Mouse (Mus musculus) CH12.LX (cell line): ENCODE results near the gene Sypl2. TPM values are rescaled to one million over a fixed set of nuclear protein-coding genes. Genes with fewer than 3 reads are reported as not detected.
A peak's percentile ranks its signal among the peaks of the same experiment; 100 is the strongest.

Experiments
- DNase-seq: peaks from one replicate; pipeline ENCODE4 v3.0.0-alpha.2; 2013; ENCODE audit errors: extremely low read depth
- H3K27ac ChIP-seq: 2 replicates; pipeline ENCODE4 v1.5.1; 2012; ENCODE audit warnings: low read depth, mild to moderate bottlenecking, control low read depth, moderate library complexity; ENCODE audit not compliant: insufficient read depth
- H3K27me3 ChIP-seq: replicated peaks from 2 replicates; pipeline ENCODE3; 2012; ENCODE audit warnings: inconsistent platforms
- H3K36me3 ChIP-seq, 2 experiments: replicated peaks in 1 of 2; 2 replicates each; pipeline versions ENCODE3 to v1.6.1; 2012; ENCODE audit warnings: inconsistent platforms in 1 of 2, low read length in 1 of 2, mild to moderate bottlenecking in 1 of 2, mixed read lengths in 1 of 2, moderate library complexity in 1 of 2; ENCODE audit not compliant: control insufficient read depth in 1 of 2, insufficient read depth in 1 of 2
- H3K4me1 ChIP-seq, 2 experiments: 2 replicates each; pipeline ENCODE4 v1.6.1; 2012; ENCODE audit warnings: inconsistent platforms in 1 of 2, moderate library complexity in 1 of 2; ENCODE audit not compliant: insufficient read depth in 2 of 2, control insufficient read depth in 1 of 2
- H3K4me2 ChIP-seq: 2 replicates; pipeline ENCODE4 v1.6.1; 2012; ENCODE audit warnings: low read depth, mild to moderate bottlenecking, control low read depth; ENCODE audit not compliant: poor library complexity, insufficient read depth, severe bottlenecking
- H3K4me3 ChIP-seq, 3 experiments: fragments of 150-350 bp in 1 of 3; sonication (generic) in 1 of 3; replicated peaks in 1 of 3; 2 replicates each; pipeline versions ENCODE3 to v1.5.1; 2011 to 2012; ENCODE audit warnings: low read depth in 2 of 3, low read length in 2 of 3, mild to moderate bottlenecking in 2 of 3, moderate library complexity in 2 of 3, control low read depth in 1 of 3, improper control_type of control experiment in 1 of 3, inconsistent platforms in 1 of 3, mixed read lengths in 1 of 3; ENCODE audit not compliant: poor library complexity in 1 of 3
- H3K79me2 ChIP-seq: replicated peaks from 2 replicates; pipeline ENCODE4 v1.6.1; 2012; ENCODE audit warnings: mild to moderate bottlenecking, moderate library complexity; ENCODE audit not compliant: control insufficient read depth, poor library complexity, insufficient read depth, severe bottlenecking; ENCODE audit errors: extremely low read depth
- H3K9ac ChIP-seq: 2 replicates; pipeline ENCODE4 v1.6.1; 2012; ENCODE audit warnings: low read depth, mild to moderate bottlenecking, control low read depth, moderate library complexity; ENCODE audit not compliant: insufficient read depth
- H3K9me3 ChIP-seq: replicated peaks from 2 replicates; pipeline ENCODE3; 2012; ENCODE audit warnings: low read length, inconsistent platforms, mixed read lengths
- BHLHE40 ChIP-seq: IDR thresholded peaks from 2 replicates; pipeline ENCODE4 v1.6.1; 2011; ENCODE audit warnings: mild to moderate bottlenecking, low read depth, low read length, improper control_type of control experiment
- E2F4 ChIP-seq: IDR thresholded peaks from 2 replicates; pipeline ENCODE4 v1.6.1; 2011; ENCODE audit warnings: low read depth, low read length, improper control_type of control experiment; ENCODE audit not compliant: insufficient replicate concordance
- EP300 ChIP-seq: IDR thresholded peaks from 2 replicates; pipeline ENCODE4 v1.6.1; 2011; ENCODE audit warnings: low read length, improper control_type of control experiment
- ETS1 ChIP-seq: conservative IDR thresholded peaks from 2 replicates; pipeline ENCODE4 v1.6.1; 2012; ENCODE audit warnings: low read depth, mild to moderate bottlenecking, inconsistent platforms, low read length, improper control_type of control experiment, moderate library complexity
- IRF4 ChIP-seq: IDR thresholded peaks from 2 replicates; pipeline ENCODE4 v1.6.1; 2014; ENCODE audit warnings: low read depth, mild to moderate bottlenecking, inconsistent platforms, low read length, improper control_type of control experiment
- JUN ChIP-seq: IDR thresholded peaks from 2 replicates; pipeline ENCODE4 v1.6.1; 2011; ENCODE audit warnings: low read depth, mild to moderate bottlenecking, low read length, improper control_type of control experiment, moderate library complexity; ENCODE audit not compliant: insufficient read depth
- JUND ChIP-seq: conservative IDR thresholded peaks from 2 replicates; pipeline ENCODE4 v1.6.1; 2011; ENCODE audit warnings: low read depth, low read length, improper control_type of control experiment
- MAFK ChIP-seq: IDR thresholded peaks from 2 replicates; pipeline ENCODE4 v1.6.1; 2011; ENCODE audit warnings: low read length, improper control_type of control experiment; ENCODE audit not compliant: insufficient replicate concordance
- MAX ChIP-seq: IDR thresholded peaks from 2 replicates; pipeline ENCODE4 v1.6.1; 2011; ENCODE audit warnings: low read length, improper control_type of control experiment
- MAZ ChIP-seq: IDR thresholded peaks from 2 replicates; pipeline ENCODE4 v1.6.1; 2012; ENCODE audit warnings: low read depth, mild to moderate bottlenecking, inconsistent platforms, low read length, improper control_type of control experiment, moderate library complexity
- MEF2A ChIP-seq: IDR thresholded peaks from 2 replicates; pipeline ENCODE4 v1.6.1; 2014; ENCODE audit warnings: low read depth, mild to moderate bottlenecking, inconsistent platforms, low read length, improper control_type of control experiment, borderline replicate concordance
- MXI1 ChIP-seq: IDR thresholded peaks from 2 replicates; pipeline ENCODE4 v1.6.1; 2011; ENCODE audit warnings: mild to moderate bottlenecking, low read depth, low read length, improper control_type of control experiment
- MYC ChIP-seq: IDR thresholded peaks from 2 replicates; pipeline ENCODE4 v1.6.1; 2011; ENCODE audit warnings: low read depth, mild to moderate bottlenecking, improper control_type of control experiment, low read length
- NELFE ChIP-seq: IDR thresholded peaks from 2 replicates; pipeline ENCODE4 v1.6.1; 2011; ENCODE audit warnings: low read depth, low read length, improper control_type of control experiment
- POLR2A ChIP-seq: IDR thresholded peaks from 2 replicates; pipeline ENCODE4 v1.6.1; 2011; ENCODE audit warnings: low read depth, mild to moderate bottlenecking, improper control_type of control experiment, low read length
- POLR2AphosphoS2 ChIP-seq: IDR thresholded peaks from 2 replicates; pipeline ENCODE4 v1.6.1; 2011; ENCODE audit warnings: low read depth, low read length, improper control_type of control experiment
- SIN3A ChIP-seq: IDR thresholded peaks from 2 replicates; pipeline ENCODE4 v1.6.1; 2012; ENCODE audit warnings: low read length, improper control_type of control experiment, inconsistent platforms
- TCF12 ChIP-seq: IDR thresholded peaks from 2 replicates; pipeline ENCODE4 v1.6.1; 2014; ENCODE audit warnings: low read depth, mild to moderate bottlenecking, inconsistent platforms, low read length, improper control_type of control experiment
- UBTF ChIP-seq: IDR thresholded peaks from 2 replicates; pipeline ENCODE4 v1.6.1; 2012; ENCODE audit warnings: low read depth, mild to moderate bottlenecking, inconsistent platforms, low read length, improper control_type of control experiment, moderate library complexity
- USF1 ChIP-seq: IDR thresholded peaks from 2 replicates; pipeline ENCODE4 v1.6.1; 2014; ENCODE audit warnings: low read depth, mild to moderate bottlenecking, inconsistent platforms, low read length, improper control_type of control experiment
- ZNF384 ChIP-seq: IDR thresholded peaks from 2 replicates; pipeline ENCODE4 v1.6.1; 2012; ENCODE audit warnings: low read depth, low read length, improper control_type of control experiment, inconsistent platforms
- dilution Hi-C: fragments of 300-500 bp; cut with MboI; formaldehyde crosslinking; loops from 2 replicates; pipeline ENCODE4 v1.14.3; 2020; ENCODE audit warnings: low sequenced_read_pairs; ENCODE audit not compliant: extremely low pct_unique_long_range_greater_than_20kb, extremely low pct_ligation_motif_present
- in situ Hi-C: fragments of 300-500 bp; cut with MboI; formaldehyde crosslinking; loops from 3 replicates; pipeline ENCODE4 v1.14.3; 2019; ENCODE audit warnings: low sequenced_read_pairs, low pct_ligation_motif_present, low pct_unique_long_range_greater_than_20kb, mixed read lengths
- polyA plus RNA-seq: library from polyadenylated mRNA; unstranded; fragments of >175 nt; gene quantifications from 2 replicates; pipeline ENCODE4 v1.2.1, GENCODE M21; 2012; ENCODE audit warnings: low read depth; ENCODE audit not compliant: insufficient read length
- total RNA-seq, 2 experiments: library from RNA; depleted of rRNA; stranded (reverse); fragments of 300-350 nt in 1 of 2; fragments of >200 nt in 1 of 2; gene quantifications; 2 replicates each; pipeline ENCODE4 v1.2.3; 2012 to 2014

Sypl2 gene
- total and polyA plus RNA-seq, 3 experiments = not detected

GRCm38 (mm10) chr3:108195287-108195686 lies 31.2 kb downstream of the Sypl2 start (continued):
- no peak for TF ChIP-seq MAFK
- no peak for TF ChIP-seq POLR2A

DNA sequence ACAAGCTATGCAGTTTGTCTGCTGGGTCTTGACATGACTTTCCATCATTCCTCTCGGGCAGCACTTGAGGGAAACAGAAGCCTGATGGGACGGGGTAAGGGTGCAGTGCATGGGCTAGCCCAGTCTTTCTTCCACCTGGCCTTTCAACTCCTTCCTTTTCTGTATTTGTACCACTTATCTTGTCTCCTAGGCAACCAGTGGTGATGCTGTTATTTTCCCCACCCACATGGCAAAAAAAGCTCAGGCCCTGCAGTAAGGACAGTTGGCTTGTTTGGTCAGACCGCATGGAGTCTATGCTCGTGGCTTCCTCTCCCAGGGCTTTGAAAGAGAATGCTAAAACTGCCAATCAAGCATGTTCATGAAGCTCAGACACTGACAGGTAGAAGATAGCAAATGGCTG lies 32.8 kb downstream of the Sypl2 start:
- no peak overlapping the region for H3K27ac ChIP-seq
- peaks cover 0 to 40% of the 10 kb centered on the region in 2 experiments for H3K36me3 ChIP-seq
- no peak overlapping the region for H3K4me2 ChIP-seq
- no peak overlapping the region for H3K4me3 ChIP-seq
- no peaks in the 10 kb centered on the region for H3K9me3 ChIP-seq
- in situ Hi-C loops (no loop called here), dilution Hi-C loops (no loop called here)
- peaks cover 11 to 22% of the 10 kb centered on the region in 2 experiments for H3K4me1 ChIP-seq
- H3K27me3 ChIP-seq = no peaks in the 10 kb centered on the region
- no peak for TF ChIP-seq ZNF384
- TF ChIP-seq TCF12 = no peak
- no peak for TF ChIP-seq USF1
- TF ChIP-seq EP300 = no peak
- TF ChIP-seq E2F4 = no peak
- TF ChIP-seq MEF2A = no peak
- TF ChIP-seq NELFE = no peak
- TF ChIP-seq MAX = no peak
- no peak for TF ChIP-seq JUN
- no peak for TF ChIP-seq ETS1
- TF ChIP-seq MAZ = no peak
- TF ChIP-seq POLR2AphosphoS2 = no peak
- TF ChIP-seq SIN3A = no peak
- TF ChIP-seq MXI1 = no peak
- no peak for TF ChIP-seq MYC
- no peaks in the 10 kb centered on the region for H3K79me2 ChIP-seq
- H3K9ac ChIP-seq = no peak overlapping the region
- DNase-seq = no peak

- DNase-seq = no peak
- in situ Hi-C loops (no loop called here), dilution Hi-C loops (no loop called here)
- Histone ChIP-seq H3K27ac (no peak overlapping the region), H3K36me3 (peaks cover 0 to 5% of the 10 kb centered on the region in 2 experiments), H3K4me2 (peak overlapping the region; percentile 29; the same call in 1 of the 2 replicates), H3K9ac (no peak overlapping the region), H3K27me3 (peaks cover 31% of the 10 kb centered on the region), H3K4me3 (no peak overlapping the region), H3K79me2 (no peaks in the 10 kb centered on the region), H3K9me3 (no peaks in the 10 kb centered on the region), H3K4me1 (peaks cover 7 to 15% of the 10 kb centered on the region in 2 experiments)
- TF ChIP-seq IRF4 = peak; percentile 74; the same call in 1 of the 2 replicates
- TF ChIP-seq BHLHE40 = 0 out of 2 replicates have a peak, but pooled peaks have one; percentile 15
- no peak for TF ChIP-seq UBTF
- 0 out of 2 replicates have a peak, but pooled peaks have one; percentile 23 for TF ChIP-seq JUND
Observed at GRCm38 (mm10) chr3:108189897-108190296, 36.6 kb downstream of the Sypl2 start.
